Comparison of ENCODE assay signal across 23 mouse cellular contexts in the genomic region with DNA sequence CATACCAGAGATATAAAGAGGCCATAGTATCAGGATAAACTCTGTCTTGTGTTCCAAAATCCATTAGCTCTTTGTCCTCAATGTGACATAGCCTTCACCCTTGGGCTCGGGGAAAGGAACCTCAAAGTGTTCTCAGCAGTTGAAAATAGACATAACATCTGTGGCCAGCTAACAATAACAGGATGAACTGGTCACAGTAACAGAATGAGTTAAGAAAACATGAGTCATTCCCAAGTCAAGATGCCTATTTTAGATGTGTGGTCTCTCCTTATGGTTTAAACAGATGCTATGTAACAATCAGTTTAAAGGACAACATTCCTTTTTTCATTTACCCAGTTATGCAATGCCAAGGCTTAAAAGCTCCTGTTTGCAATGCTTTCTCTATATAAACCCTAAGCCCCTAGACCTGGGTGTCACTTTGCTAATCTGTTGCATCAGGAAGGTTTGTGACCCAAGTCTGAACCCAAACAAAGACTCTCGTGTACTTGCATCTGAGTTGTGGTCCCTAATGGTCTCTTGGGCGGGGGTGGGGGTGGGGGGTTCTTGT.
DNase-seq lines count a peak whose midpoint lies in the region; ATAC-seq and TF ChIP-seq lines count a peak whose summit lies in the region.
"Had no signal": no experiment of that assay in that cellular context is flagged by ENCODE, and none has a peak within 500 bp of the region (broad histone marks: within the 10 kb centered on the region; RNA-seq: fewer than 3 reads in every experiment).

No protein-coding gene starts in this region.

- H3K9me3 ChIP-seq in midbrain, embryonic 11.5 days (ENCODE audit: control insufficient read depth, low read length), result no peaks in the 10 kb centered on the region
- no peaks in the 10 kb centered on the region for H3K9me3 ChIP-seq in midbrain, embryonic 14.5 days (ENCODE audit: control insufficient read depth, low read length)
- H3K9me3 ChIP-seq: forebrain, embryonic 10.5 days; forebrain, embryonic 13.5 days; heart, embryonic 15.5 days had no signal

- no peak overlapping the region for H3K27ac ChIP-seq in midbrain, embryonic 11.5 days (ENCODE audit: low read depth, low read length)
- H3K27ac ChIP-seq in midbrain, embryonic 14.5 days (replicated peaks; ENCODE audit: low read depth, low read length), result no peak overlapping the region
- H3K27ac ChIP-seq: forebrain, embryonic 10.5 days; forebrain, embryonic 13.5 days; heart, embryonic 15.5 days; hindbrain, embryonic 14.5 days had no signal

- peak; percentile 74 for DNase-seq in midbrain, embryonic 11.5 days (ENCODE audit: low spot score, missing footprints)
- DNase-seq in midbrain, embryonic 14.5 days, result no peak
- DNase-seq in spleen, adult 18-20 months, result no peak
- DNase-seq in kidney, postnatal 14 days, result no peak
- DNase-seq: adrenal gland, adult 2 months; adrenal gland, postnatal 14 days; B cell, adult 2 months; cerebellum, adult 18-20 months; cerebellum, adult 9-10 months; cerebellum, postnatal 14 days; gastrocnemius, postnatal 25 days; heart, adult 18-20 months; heart, postnatal 10 days; heart, postnatal 4 days had no signal

- no peak overlapping the region for H3K4me2 ChIP-seq in midbrain, embryonic 11.5 days
- H3K4me2 ChIP-seq in midbrain, embryonic 14.5 days (ENCODE audit: low read length), result no peak overlapping the region
- H3K4me2 ChIP-seq in myocyte (ENCODE audit: low read depth), result peak overlapping the region; percentile 47
- H3K4me2 ChIP-seq: forebrain, embryonic 13.5 days; heart, embryonic 12.5 days; heart, embryonic 15.5 days; hindbrain, embryonic 14.5 days had no signal

- no peak for ATAC-seq in midbrain, embryonic 11.5 days (ENCODE audit: low FRiP score)
- no peak for ATAC-seq in midbrain, embryonic 14.5 days (ENCODE audit: low FRiP score, low TSS enrichment)
- ATAC-seq: CD4-positive, CD25-positive, alpha-beta regulatory T cell, adult 4 months; forebrain, embryonic 13.5 days; forebrain, embryonic 16.5 days had no signal

- no peaks in the 10 kb centered on the region for H3K36me3 ChIP-seq in midbrain, embryonic 11.5 days (ENCODE audit: control insufficient read depth, insufficient read depth, low read length)
- H3K36me3 ChIP-seq in midbrain, embryonic 14.5 days (ENCODE audit: control insufficient read depth, insufficient read depth, low read length), result no peaks in the 10 kb centered on the region
- H3K36me3 ChIP-seq in C2C12 (ENCODE audit: control insufficient read depth, insufficient read depth), result no peaks in the 10 kb centered on the region
- no peaks in the 10 kb centered on the region for H3K36me3 ChIP-seq in myocyte (ENCODE audit: control insufficient read depth, insufficient read depth)
- H3K36me3 ChIP-seq: forebrain, embryonic 10.5 days; heart, embryonic 12.5 days; heart, embryonic 15.5 days had no signal

- 57% methylated on average over 3 of the region's 3 CpGs for WGBS in midbrain, embryonic 11.5 days
- 54% methylated on average over 3 of the region's 3 CpGs for WGBS in midbrain, embryonic 14.5 days

- no peak for TF ChIP-seq POLR2A in myocyte (IDR thresholded peaks at IDR 0.05; ENCODE audit: insufficient read length, low read depth)

- H3K27me3 ChIP-seq in midbrain, embryonic 11.5 days (ENCODE audit: control insufficient read depth, insufficient read depth, low read length), result no peaks in the 10 kb centered on the region
- no peaks in the 10 kb centered on the region for H3K27me3 ChIP-seq in midbrain, embryonic 14.5 days (ENCODE audit: control insufficient read depth, insufficient read depth, low read length)
- H3K27me3 ChIP-seq in C2C12 (ENCODE audit: control insufficient read depth, insufficient read depth, insufficient read length) (no peaks in the 10 kb centered on the region), myocyte (ENCODE audit: control insufficient read depth, insufficient read depth, insufficient read length) (no peaks in the 10 kb centered on the region)
- H3K27me3 ChIP-seq: forebrain, embryonic 13.5 days; heart, embryonic 12.5 days; heart, embryonic 15.5 days had no signal

- H3K4me1 ChIP-seq in midbrain, embryonic 11.5 days (ENCODE audit: control insufficient read depth, insufficient read depth, low read length), result no peaks in the 10 kb centered on the region
- no peaks in the 10 kb centered on the region for H3K4me1 ChIP-seq in midbrain, embryonic 14.5 days (ENCODE audit: control insufficient read depth, insufficient read depth, low read length)
- H3K4me1 ChIP-seq: forebrain, embryonic 10.5 days; forebrain, embryonic 13.5 days; heart, embryonic 12.5 days; heart, embryonic 15.5 days had no signal

- TF ChIP-seq CTCF in C2C12 (IDR thresholded peaks at IDR 0.05; ENCODE audit: control insufficient read depth, insufficient read depth, insufficient read length), result no peak

- no peak overlapping the region for H3K4me3 ChIP-seq in midbrain, embryonic 11.5 days (ENCODE audit: low read depth, low read length)
- no peak overlapping the region for H3K4me3 ChIP-seq in midbrain, embryonic 14.5 days (replicated peaks; ENCODE audit: low read depth, low read length)
- H3K4me3 ChIP-seq in C2C12 (ENCODE audit: insufficient read depth, poor library complexity, severe bottlenecking), result no peak overlapping the region
- no peak overlapping the region for H3K4me3 ChIP-seq in myocyte
- H3K4me3 ChIP-seq: forebrain, embryonic 10.5 days; forebrain, embryonic 13.5 days; heart, embryonic 12.5 days; heart, embryonic 15.5 days had no signal

- H3ac ChIP-seq in C2C12 (ENCODE audit: control insufficient read depth, insufficient read length, low read depth) (no peak overlapping the region), myocyte (ENCODE audit: control insufficient read depth, insufficient read length) (no peak overlapping the region)

- H3K79me3 ChIP-seq in C2C12 (ENCODE audit: low read depth), result no peaks in the 10 kb centered on the region

- no peak overlapping the region for H3K9ac ChIP-seq in midbrain, embryonic 11.5 days (ENCODE audit: low read length)
- H3K9ac ChIP-seq in midbrain, embryonic 14.5 days (replicated peaks; ENCODE audit: low read length), result no peak overlapping the region
- H3K9ac ChIP-seq: forebrain, embryonic 13.5 days; heart, embryonic 12.5 days; heart, embryonic 15.5 days; hindbrain, embryonic 14.5 days had no signal

- H3K79me2 ChIP-seq in C2C12 (ENCODE audit: control insufficient read depth, insufficient read depth) (no peaks in the 10 kb centered on the region), myocyte (ENCODE audit: control insufficient read depth, insufficient read depth) (no peaks in the 10 kb centered on the region)

TF ChIP-seq in C2C12, 6 proteins besides CTCF, POLR2A, EP300 and RAD21:
- TF ChIP-seq FOSL1 (IDR thresholded peaks at IDR 0.05; ENCODE audit: insufficient read depth, low read length, poor library complexity, severe bottlenecking), result peak; percentile 72
- TF ChIP-seq CEBPB (IDR thresholded peaks at IDR 0.05; ENCODE audit: low read depth), result peak; percentile 92
- TF ChIP-seq MAX (IDR thresholded peaks at IDR 0.05), result no peak
- peak; percentile 78 for TF ChIP-seq MYOD1 (IDR thresholded peaks at IDR 0.05; ENCODE audit: control insufficient read depth, insufficient read length, low read depth)

TF ChIP-seq in myocyte, 11 proteins besides CTCF, POLR2A, EP300 and RAD21:
- no peak for TF ChIP-seq TCF12 (IDR thresholded peaks at IDR 0.05; ENCODE audit: insufficient read depth, poor library complexity, severe bottlenecking)
- TF ChIP-seq CEBPB (IDR thresholded peaks at IDR 0.05; ENCODE audit: insufficient read depth, poor library complexity, severe bottlenecking), result peak; percentile 88
- TF ChIP-seq MYOD1 (IDR thresholded peaks at IDR 0.05; ENCODE audit: control insufficient read depth in 1 of 3, insufficient read length in 2 of 3, low read depth in 2 of 3), result no peak
- TF ChIP-seq MYOG (IDR thresholded peaks at IDR 0.05; ENCODE audit: control insufficient read depth in 1 of 3, insufficient read depth in 1 of 3, insufficient read length in 2 of 3, low read depth in 2 of 3), result peak in 1 of 3 experiments; percentile 64
- no peak for TF ChIP-seq E2F4 (IDR thresholded peaks at IDR 0.05; ENCODE audit: insufficient read depth)
TF ChIP-seq in myocyte: peak in this region for 2.
